Mouse (Mus musculus): Measurements from ENCODE around the gene Rtl10. TPM values are rescaled to one million over a fixed set of nuclear protein-coding genes. Genes with fewer than 3 reads are reported as not detected.
"Not testable (repeated sequence)": the region's sequence is repeated elsewhere in the genome, so short reads cannot be mapped to it uniquely, and the experiment has no call there.

The Rtl10 gene
- polyA plus RNA-seq, 1 experiment from 2014 or later = 2.1 TPM

DNA sequence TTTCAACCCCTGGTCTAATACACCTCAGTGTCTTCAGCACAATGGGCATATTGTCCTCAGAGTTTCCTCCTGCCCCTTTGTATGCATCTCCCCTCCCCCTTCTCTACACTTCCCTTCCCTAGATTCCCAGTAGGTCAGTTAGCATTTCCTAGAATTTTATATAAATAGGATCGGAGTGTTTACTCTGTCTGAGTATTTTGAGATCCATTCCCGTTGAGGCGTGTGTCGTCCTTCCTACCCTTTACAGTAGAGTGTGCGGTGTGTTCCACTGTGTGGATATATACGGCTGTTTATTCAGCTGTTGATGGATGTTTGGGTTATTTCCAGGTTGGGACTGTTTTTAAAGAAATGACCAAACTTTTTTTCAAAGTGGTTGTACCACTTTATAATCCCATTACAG is 14.8 kb downstream of the Rtl10 start:
- 22% methylated on average over 6 of the region's 6 CpGs for WGBS
- Histone ChIP-seq H3K4me2 (ENCODE audit: low read depth, low read length) (no peak overlapping the region), H3K27ac (ENCODE audit: low read length) (no peak overlapping the region), H3K4me3 (replicated peaks; ENCODE audit: low read length) (no peak overlapping the region), H3K27me3 (ENCODE audit: control insufficient read depth, insufficient read depth, low read length) (no peaks in the 10 kb centered on the region), H3K36me3 (ENCODE audit: control insufficient read depth, insufficient read depth, low read length) (no peaks in the 10 kb centered on the region), H3K9ac (ENCODE audit: low read length) (no peak overlapping the region), H3K4me1 (ENCODE audit: control insufficient read depth, insufficient read depth, low read length) (peaks cover 3% of the 10 kb centered on the region; the same call in 1 of the 2 replicates), H3K9me3 (replicated peaks; ENCODE audit: control insufficient read depth, low read length) (no peaks in the 10 kb centered on the region)
- ATAC-seq (ENCODE audit: insufficient read depth, low FRiP score) = no peak; the same call in 1 of the 2 replicates

DNA sequence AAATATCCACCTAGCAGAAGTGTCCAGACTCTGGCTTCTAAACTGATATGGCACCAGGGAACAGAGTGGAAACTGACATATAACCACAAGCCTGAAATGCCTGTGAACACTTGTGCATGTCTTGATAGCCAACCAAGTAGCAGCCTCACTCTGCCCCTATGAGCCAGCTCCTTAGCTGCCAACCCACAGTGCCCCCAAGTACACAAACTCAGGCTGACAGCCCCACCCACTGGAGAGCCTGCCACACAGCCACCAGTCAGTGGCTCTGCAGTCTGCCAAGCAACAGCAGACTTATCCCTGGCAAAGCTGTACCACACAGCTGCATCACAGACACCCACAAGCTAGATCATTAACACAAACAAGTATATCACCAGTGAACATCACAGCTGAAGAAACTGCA is 19.4 kb downstream of the Rtl10 start:
- peaks cover 3% of the 10 kb centered on the region; the same call in 1 of the 2 replicates for H3K4me1 ChIP-seq (ENCODE audit: control insufficient read depth, insufficient read depth, low read length)
- H3K4me2 ChIP-seq (ENCODE audit: low read depth, low read length) = no peak overlapping the region
- H3K9ac ChIP-seq (ENCODE audit: low read length) = no peak overlapping the region
- no peaks in the 10 kb centered on the region for H3K9me3 ChIP-seq (replicated peaks; ENCODE audit: control insufficient read depth, low read length)
- no peak overlapping the region for H3K27ac ChIP-seq (ENCODE audit: low read length)
- ATAC-seq (ENCODE audit: insufficient read depth, low FRiP score) = no peak
- H3K4me3 ChIP-seq (replicated peaks; ENCODE audit: low read length) = no peak overlapping the region
- H3K27me3 ChIP-seq (ENCODE audit: control insufficient read depth, insufficient read depth, low read length) = no peaks in the 10 kb centered on the region
- no peaks in the 10 kb centered on the region for H3K36me3 ChIP-seq (ENCODE audit: control insufficient read depth, insufficient read depth, low read length)

DNA sequence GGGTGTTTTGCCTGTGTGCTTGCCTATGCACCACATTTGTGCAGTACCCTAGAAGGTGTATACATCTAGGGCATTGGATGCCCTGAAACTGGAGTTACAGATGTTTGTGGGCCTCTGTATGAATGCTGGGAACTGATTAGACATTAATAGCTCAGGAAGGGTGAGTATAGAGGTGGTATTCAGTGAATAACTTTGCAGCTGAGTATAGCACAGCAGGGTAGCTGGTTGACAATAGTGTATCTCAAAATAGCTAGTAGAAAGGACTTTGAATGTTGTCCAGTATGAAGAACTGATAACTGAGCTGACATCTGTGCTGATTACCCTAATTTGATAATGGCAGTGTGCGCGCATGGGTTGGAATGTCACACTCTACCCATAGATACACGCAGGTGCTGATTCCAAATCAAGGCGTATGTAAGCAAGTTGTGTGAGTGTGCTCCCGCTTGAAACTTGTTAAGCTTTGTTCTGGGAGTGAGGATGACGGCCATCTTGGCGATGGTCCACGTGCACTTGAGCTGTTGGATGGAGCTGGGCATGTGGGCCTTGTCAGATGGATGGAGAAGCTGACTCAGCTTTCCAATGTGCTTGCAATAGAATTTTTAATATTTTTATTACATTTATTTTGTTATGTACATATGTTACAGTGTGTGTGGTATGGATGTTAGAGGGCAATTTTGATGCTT is 25.0 kb downstream of the Rtl10 start:
- Histone ChIP-seq H3K27me3 (ENCODE audit: control insufficient read depth, insufficient read depth, low read length) (no peaks in the 10 kb centered on the region), H3K4me1 (ENCODE audit: control insufficient read depth, insufficient read depth, low read length) (no peaks in the 10 kb centered on the region), H3K36me3 (ENCODE audit: control insufficient read depth, insufficient read depth, low read length) (no peaks in the 10 kb centered on the region), H3K9ac (ENCODE audit: low read length) (no peak overlapping the region), H3K4me2 (ENCODE audit: low read depth, low read length) (no peak overlapping the region), H3K27ac (ENCODE audit: low read length) (no peak overlapping the region), H3K9me3 (replicated peaks; ENCODE audit: control insufficient read depth, low read length) (no peaks in the 10 kb centered on the region), H3K4me3 (replicated peaks; ENCODE audit: low read length) (no peak overlapping the region)
- 86% methylated on average over 8 of the region's 8 CpGs for WGBS
- ATAC-seq (ENCODE audit: insufficient read depth, low FRiP score) = no peak

DNA sequence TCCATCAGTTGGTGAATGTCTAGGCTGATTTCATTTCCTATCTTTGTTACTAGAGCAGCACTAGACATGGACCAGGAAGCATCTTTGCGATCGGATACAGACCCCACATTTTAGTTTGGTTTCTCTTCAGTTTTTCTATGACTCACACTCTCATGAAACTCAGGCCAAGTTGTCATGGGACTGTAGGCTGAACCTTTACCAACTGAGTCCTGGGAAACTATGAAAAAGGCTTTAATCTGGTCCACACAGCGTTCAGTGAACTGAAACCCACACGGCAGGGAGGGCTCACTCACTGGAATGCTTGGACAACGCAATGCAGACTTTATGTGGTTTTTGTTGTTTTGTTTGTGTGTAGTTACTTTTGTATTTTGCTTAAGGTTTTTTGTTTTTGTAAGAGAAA is 30.0 kb downstream of the Rtl10 start:
- 82% methylated on average over 5 of the region's 5 CpGs for WGBS
- ATAC-seq (ENCODE audit: insufficient read depth, low FRiP score) = no peak
- no peak overlapping the region for H3K4me2 ChIP-seq (ENCODE audit: low read depth, low read length)
- H3K27me3 ChIP-seq (ENCODE audit: control insufficient read depth, insufficient read depth, low read length) = no peaks in the 10 kb centered on the region
- H3K36me3 ChIP-seq (ENCODE audit: control insufficient read depth, insufficient read depth, low read length) = no peaks in the 10 kb centered on the region
- no peaks in the 10 kb centered on the region for H3K4me1 ChIP-seq (ENCODE audit: control insufficient read depth, insufficient read depth, low read length)
- H3K4me3 ChIP-seq (replicated peaks; ENCODE audit: low read length) = no peak overlapping the region
- peaks cover 3% of the 10 kb centered on the region; the same call in 1 of the 2 replicates for H3K9me3 ChIP-seq (replicated peaks; ENCODE audit: control insufficient read depth, low read length)
- no peak overlapping the region for H3K27ac ChIP-seq (ENCODE audit: low read length)
- H3K9ac ChIP-seq (ENCODE audit: low read length) = no peak overlapping the region

DNA sequence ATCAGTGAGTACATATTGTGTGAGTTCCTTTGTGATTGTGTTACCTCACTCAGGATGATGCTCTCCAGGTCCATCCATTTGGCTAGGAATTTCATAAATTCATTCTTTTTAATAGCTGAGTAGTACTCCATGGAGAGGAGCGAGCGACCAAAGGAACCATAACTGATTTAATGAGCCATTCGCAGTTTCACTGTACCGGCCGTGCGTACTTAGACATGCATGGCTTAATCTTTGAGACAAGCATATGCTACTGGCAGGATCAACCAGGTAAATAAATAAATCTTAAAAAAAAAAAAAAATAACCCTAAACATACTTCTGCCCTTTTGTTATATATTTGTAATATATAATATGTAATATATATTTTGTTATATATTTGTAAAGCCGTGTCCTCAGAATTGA is 34.4 kb downstream of the Rtl10 start:
- H3K9me3 ChIP-seq (replicated peaks; ENCODE audit: control insufficient read depth, low read length); H3K4me2 ChIP-seq (ENCODE audit: low read depth, low read length); H3K27me3 ChIP-seq (ENCODE audit: control insufficient read depth, insufficient read depth, low read length); H3K9ac ChIP-seq (ENCODE audit: low read length); H3K27ac ChIP-seq (ENCODE audit: low read length); H3K4me3 ChIP-seq (replicated peaks; ENCODE audit: low read length); H3K36me3 ChIP-seq (ENCODE audit: control insufficient read depth, insufficient read depth, low read length); H3K4me1 ChIP-seq (ENCODE audit: control insufficient read depth, insufficient read depth, low read length): not testable (repeated sequence)
- 98% methylated on average over 7 of the region's 7 CpGs for WGBS
- peak; percentile 100 for ATAC-seq (ENCODE audit: insufficient read depth, low FRiP score)

DNA sequence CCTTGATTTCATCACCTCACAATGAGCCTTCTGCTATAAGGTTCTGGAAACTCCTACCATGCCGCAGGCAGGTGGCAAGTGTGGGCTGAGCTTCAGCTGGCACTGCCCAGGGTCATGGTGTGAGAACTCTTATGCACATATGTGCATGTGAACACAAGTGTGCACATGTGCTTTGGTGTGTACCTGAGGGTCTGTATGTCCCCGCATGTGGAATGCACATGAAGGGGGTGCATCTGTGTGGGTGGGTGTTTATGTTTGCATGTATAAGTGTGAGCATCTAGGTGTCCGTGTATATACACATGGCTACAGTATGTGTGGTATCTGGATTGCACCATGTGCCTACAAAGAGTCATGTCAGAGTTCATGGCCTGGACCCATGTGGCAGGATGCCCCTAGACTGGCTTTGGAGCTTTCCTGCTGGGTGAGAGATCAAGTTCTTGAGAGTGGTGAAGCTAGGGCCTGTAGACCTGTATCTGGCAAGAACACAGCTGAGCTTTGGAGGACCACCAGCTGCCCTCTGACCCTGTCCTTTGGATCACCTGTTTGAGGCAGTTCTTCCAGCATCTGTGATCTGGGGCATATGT is 38.8 kb downstream of the Rtl10 start:
- Histone ChIP-seq H3K4me1 (ENCODE audit: control insufficient read depth, insufficient read depth, low read length) (no peaks in the 10 kb centered on the region), H3K36me3 (ENCODE audit: control insufficient read depth, insufficient read depth, low read length) (no peaks in the 10 kb centered on the region), H3K9me3 (replicated peaks; ENCODE audit: control insufficient read depth, low read length) (no peaks in the 10 kb centered on the region), H3K27me3 (ENCODE audit: control insufficient read depth, insufficient read depth, low read length) (no peaks in the 10 kb centered on the region), H3K4me2 (ENCODE audit: low read depth, low read length) (no peak overlapping the region), H3K9ac (ENCODE audit: low read length) (no peak overlapping the region), H3K27ac (ENCODE audit: low read length) (no peak overlapping the region), H3K4me3 (replicated peaks; ENCODE audit: low read length) (no peak overlapping the region)
- 90% methylated on average over 3 of the region's 3 CpGs for WGBS
- ATAC-seq (ENCODE audit: insufficient read depth, low FRiP score) = no peak

DNA sequence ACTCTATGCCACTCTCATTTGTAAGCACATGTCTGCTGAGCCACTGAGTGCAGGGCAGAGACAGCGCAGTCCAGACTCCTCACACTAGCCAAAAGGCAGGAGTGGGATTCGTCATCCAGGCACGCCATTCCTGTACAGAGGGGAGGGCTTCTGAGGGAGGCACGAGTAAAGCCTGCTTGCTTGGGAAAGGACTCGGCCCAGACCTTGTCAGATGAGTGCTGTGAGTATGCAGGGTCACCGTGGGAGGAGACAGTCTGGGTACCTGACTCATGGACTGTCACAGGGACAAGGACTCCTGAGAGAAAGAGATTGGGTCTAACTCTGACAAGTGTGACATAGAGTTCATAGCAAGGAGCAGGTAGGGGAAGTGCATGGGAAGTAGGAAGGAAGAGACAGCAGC is 40.6 kb downstream of the Rtl10 start:
- Histone ChIP-seq H3K27me3 (ENCODE audit: control insufficient read depth, insufficient read depth, low read length) (no peaks in the 10 kb centered on the region), H3K27ac (ENCODE audit: low read length) (no peak overlapping the region), H3K9ac (ENCODE audit: low read length) (no peak overlapping the region), H3K9me3 (replicated peaks; ENCODE audit: control insufficient read depth, low read length) (no peaks in the 10 kb centered on the region), H3K4me1 (ENCODE audit: control insufficient read depth, insufficient read depth, low read length) (no peaks in the 10 kb centered on the region), H3K4me3 (replicated peaks; ENCODE audit: low read length) (no peak overlapping the region), H3K4me2 (ENCODE audit: low read depth, low read length) (no peak overlapping the region), H3K36me3 (ENCODE audit: control insufficient read depth, insufficient read depth, low read length) (no peaks in the 10 kb centered on the region)
- WGBS = 57% methylated on average over 6 of the region's 6 CpGs
- no peak for ATAC-seq (ENCODE audit: insufficient read depth, low FRiP score)

DNA sequence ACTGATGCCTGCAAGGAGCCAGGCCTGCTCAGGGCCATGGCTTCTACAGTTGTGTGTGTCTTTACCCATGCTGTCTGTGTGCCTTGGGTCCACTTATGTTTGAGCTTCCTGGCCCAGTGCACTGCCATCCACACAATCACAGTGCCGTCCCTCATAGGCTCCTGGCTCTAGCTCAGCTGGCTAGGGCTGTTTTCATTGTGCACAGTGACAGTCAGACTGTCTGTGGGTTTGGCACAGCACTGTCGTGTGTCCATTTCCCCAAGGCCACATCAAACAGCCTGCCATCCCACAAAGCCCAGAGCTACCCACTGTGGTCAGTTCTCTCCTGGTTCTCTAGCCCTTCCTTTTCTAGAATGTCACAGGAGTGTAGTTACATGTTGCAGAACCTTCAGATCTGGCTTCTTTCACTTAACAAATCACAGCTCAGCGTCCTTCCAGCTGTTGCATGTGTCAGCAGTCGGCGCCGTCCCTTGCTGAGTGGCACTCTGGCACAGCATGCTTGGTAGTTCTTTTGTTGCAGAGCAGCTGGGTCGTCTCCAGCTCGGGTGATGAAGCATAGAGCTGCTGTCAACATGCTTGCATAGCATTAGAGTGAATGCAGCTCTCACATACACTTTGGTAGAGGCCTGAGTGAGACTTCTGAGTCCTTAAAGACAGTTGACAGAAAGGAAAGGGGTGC is 44.6 kb downstream of the Rtl10 start:
- Histone ChIP-seq H3K27me3 (ENCODE audit: control insufficient read depth, insufficient read depth, low read length) (no peaks in the 10 kb centered on the region), H3K9ac (ENCODE audit: low read length) (no peak overlapping the region), H3K4me3 (replicated peaks; ENCODE audit: low read length) (no peak overlapping the region), H3K27ac (ENCODE audit: low read length) (no peak overlapping the region), H3K36me3 (ENCODE audit: control insufficient read depth, insufficient read depth, low read length) (no peaks in the 10 kb centered on the region), H3K4me1 (ENCODE audit: control insufficient read depth, insufficient read depth, low read length) (no peaks in the 10 kb centered on the region), H3K9me3 (replicated peaks; ENCODE audit: control insufficient read depth, low read length) (no peaks in the 10 kb centered on the region), H3K4me2 (ENCODE audit: low read depth, low read length) (no peak overlapping the region)
- ATAC-seq (ENCODE audit: insufficient read depth, low FRiP score) = no peak
- 56% methylated on average over 8 of the region's 8 CpGs for WGBS

DNA sequence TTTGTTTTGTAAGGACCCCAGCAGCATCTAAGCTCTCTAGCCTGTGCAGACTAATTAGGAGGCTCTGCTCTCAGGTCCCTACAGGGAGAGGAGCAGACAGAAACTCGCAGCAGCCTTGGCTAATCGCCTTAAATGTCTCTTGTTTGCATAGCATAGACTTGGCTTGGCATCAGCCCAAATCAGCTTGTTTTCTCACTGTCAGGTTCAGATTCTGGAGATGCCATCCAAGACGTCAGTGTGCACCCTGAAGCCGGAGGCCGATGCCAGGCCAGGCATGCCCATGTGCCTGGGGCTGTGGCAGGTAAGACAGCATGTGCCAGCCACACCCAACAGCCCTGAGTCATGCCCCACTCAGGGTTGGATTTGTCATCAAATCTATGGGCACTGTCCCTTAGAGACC is 49.2 kb downstream of the Rtl10 start:
- no peak overlapping the region for H3K4me2 ChIP-seq (ENCODE audit: low read depth, low read length)
- H3K27ac ChIP-seq (ENCODE audit: low read length) = no peak overlapping the region
- 65% methylated on average over 5 of the region's 5 CpGs for WGBS
- H3K27me3 ChIP-seq (ENCODE audit: control insufficient read depth, insufficient read depth, low read length) = no peaks in the 10 kb centered on the region
- H3K4me3 ChIP-seq (replicated peaks; ENCODE audit: low read length) = no peak overlapping the region
- H3K4me1 ChIP-seq (ENCODE audit: control insufficient read depth, insufficient read depth, low read length) = peaks cover 2% of the 10 kb centered on the region; the same call in 1 of the 2 replicates
- H3K9ac ChIP-seq (ENCODE audit: low read length) = no peak overlapping the region
- ATAC-seq (ENCODE audit: insufficient read depth, low FRiP score) = no peak
- H3K9me3 ChIP-seq (replicated peaks; ENCODE audit: control insufficient read depth, low read length) = no peaks in the 10 kb centered on the region
- H3K36me3 ChIP-seq (ENCODE audit: control insufficient read depth, insufficient read depth, low read length) = no peaks in the 10 kb centered on the region
